Mouse (Mus musculus) midbrain, embryonic 11.5 days (tissue): ENCODE measurements around the gene Sema3b. TPM values are rescaled to one million over a fixed set of nuclear protein-coding genes. Genes with fewer than 3 reads are reported as not detected.

ENCODE experiments used
- ATAC-seq: fragments of 200-750 bp; cut with Nextera tagmentation; 2 replicates; pipeline ENCODE4 v1.8.0; 2017; ENCODE audit warnings: moderate TSS enrichment, moderate library complexity; ENCODE audit not compliant: low FRiP score
- DNase-seq: peaks from one replicate; pipeline ENCODE4 v3.0.0; 2015; ENCODE audit warnings: low spot score; ENCODE audit errors: missing footprints
- H3K27ac ChIP-seq: fragments of 300-500 bp; sonication (generic); 2 replicates; pipeline ENCODE4 v1.5.1; 2014; ENCODE audit warnings: low read depth, low read length
- H3K27me3 ChIP-seq: fragments of 300-500 bp; sonication (generic); 2 replicates; pipeline ENCODE4 v1.6.1; 2014; ENCODE audit warnings: mild to moderate bottlenecking, low read length, moderate library complexity, mixed read lengths; ENCODE audit not compliant: control insufficient read depth, insufficient read depth
- H3K36me3 ChIP-seq: fragments of 300-500 bp; sonication (generic); 2 replicates; pipeline ENCODE4 v1.6.1; 2014; ENCODE audit warnings: mild to moderate bottlenecking, low read length, moderate library complexity, mixed read lengths; ENCODE audit not compliant: control insufficient read depth, insufficient read depth
- H3K4me1 ChIP-seq: fragments of 300-500 bp; sonication (generic); 2 replicates; pipeline ENCODE4 v1.6.1; 2014; ENCODE audit warnings: low read length; ENCODE audit not compliant: control insufficient read depth, insufficient read depth
- H3K4me2 ChIP-seq: fragments of 300-500 bp; sonication (generic); 2 replicates; pipeline ENCODE4 v1.6.1; 2014; ENCODE audit warnings: mild to moderate bottlenecking, moderate library complexity
- H3K4me3 ChIP-seq: fragments of 300-500 bp; sonication (generic); 2 replicates; pipeline ENCODE4 v1.5.1; 2014; ENCODE audit warnings: low read depth, low read length
- H3K9ac ChIP-seq: fragments of 300-500 bp; sonication (generic); 2 replicates; pipeline ENCODE4 v1.6.1; 2014; ENCODE audit warnings: low read length
- H3K9me3 ChIP-seq: fragments of 300-500 bp; sonication (generic); 2 replicates; pipeline ENCODE4 v1.6.1; 2016; ENCODE audit warnings: low read length; ENCODE audit not compliant: control insufficient read depth
- WGBS: fragments of 180-500 bp; shearing (Covaris S2); extraction: QIAGEN DNeasy Blood & Tissue Kit; methylation state at CpG from one replicate; pipeline ENCODE4 v1.1.7; 2014; 5-methylcytosine and 5-hydroxymethylcytosine counted together
- polyA plus RNA-seq: library from polyadenylated mRNA; unstranded; fragments of >200 nt; fragmentation: Nextera tagmentation; extraction: Ambion mirVana; gene quantifications from 2 replicates; pipeline ENCODE4 v1.2.1, GENCODE M21; 2014

Sema3b gene
- polyA plus RNA-seq, 1 experiment from 2014 or later = 2.1 TPM

DNA sequence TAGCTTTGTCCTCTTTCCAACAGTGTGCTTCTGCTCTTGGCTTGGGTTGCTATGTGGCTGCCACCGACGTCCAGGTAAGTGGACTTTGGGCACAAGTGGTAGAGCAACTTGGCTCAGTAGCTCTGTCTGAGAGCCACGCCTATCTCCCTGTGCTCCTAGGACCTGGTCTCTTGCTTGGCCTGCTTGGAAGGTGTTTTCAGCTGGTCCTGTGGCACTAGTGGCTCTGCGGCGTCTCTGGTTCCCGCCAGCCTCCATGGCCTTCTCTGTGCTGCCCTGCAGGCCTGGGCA lies 18.3 kb downstream of the Sema3b start:
- ATAC-seq (no peak), DNase-seq (no peak)
- no peaks in the 10 kb centered on the region for H3K27me3 ChIP-seq
- H3K4me1 ChIP-seq = peaks cover 8% of the 10 kb centered on the region; the same call in 1 of the 2 replicates
- no peak overlapping the region for H3K9ac ChIP-seq
- no peak overlapping the region for H3K4me3 ChIP-seq
- no peak overlapping the region for H3K27ac ChIP-seq
- H3K36me3 ChIP-seq = peaks cover 14% of the 10 kb centered on the region
- WGBS = 92% methylated on average over 6 of the region's 6 CpGs
- H3K4me2 ChIP-seq = no peak overlapping the region
- no peaks in the 10 kb centered on the region for H3K9me3 ChIP-seq

DNA sequence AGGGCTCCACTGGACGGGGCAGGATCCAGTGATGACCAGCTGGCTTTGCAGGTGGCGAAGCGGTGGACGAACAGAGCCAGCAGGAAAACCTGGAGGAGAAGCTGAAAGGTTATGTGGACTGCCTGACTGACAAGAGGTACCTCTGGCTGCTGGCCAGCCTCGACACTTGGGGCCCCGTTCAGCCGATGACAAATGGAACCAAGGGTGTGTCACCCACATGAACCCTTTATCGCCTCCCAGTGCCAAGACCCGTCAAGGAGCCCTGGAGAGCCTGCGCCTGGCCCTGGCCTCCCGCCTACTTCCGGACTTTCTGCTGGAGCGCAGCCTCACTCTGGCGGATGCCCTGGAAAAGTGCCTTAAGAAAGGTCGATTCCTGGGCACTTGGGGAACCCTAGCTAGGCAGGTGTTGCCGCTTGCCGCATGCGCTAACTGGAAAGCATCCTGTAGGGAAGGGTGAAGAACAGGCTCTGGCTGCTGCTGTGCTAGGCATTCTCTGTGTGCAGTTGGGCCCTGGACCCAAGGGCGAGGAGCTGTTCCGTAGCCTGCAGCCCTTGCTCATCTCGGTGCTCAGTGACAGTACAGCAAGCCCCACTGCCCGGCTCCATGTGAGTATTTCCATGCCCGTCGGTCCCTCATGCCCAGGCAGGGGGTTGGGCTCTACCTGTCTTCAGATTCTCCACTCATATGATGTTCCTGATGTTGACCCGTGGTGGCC lies 18.8 kb downstream of the Sema3b start:
- Histone ChIP-seq H3K4me2 (no peak overlapping the region), H3K4me3 (no peak overlapping the region), H3K27me3 (no peaks in the 10 kb centered on the region), H3K27ac (no peak overlapping the region), H3K9ac (no peak overlapping the region), H3K36me3 (peaks cover 14% of the 10 kb centered on the region), H3K4me1 (peaks cover 8% of the 10 kb centered on the region; the same call in 1 of the 2 replicates), H3K9me3 (no peaks in the 10 kb centered on the region)
- ATAC-seq = no peak
- 94% methylated on average over 25 of the region's 25 CpGs for WGBS
- DNase-seq = no peak

DNA sequence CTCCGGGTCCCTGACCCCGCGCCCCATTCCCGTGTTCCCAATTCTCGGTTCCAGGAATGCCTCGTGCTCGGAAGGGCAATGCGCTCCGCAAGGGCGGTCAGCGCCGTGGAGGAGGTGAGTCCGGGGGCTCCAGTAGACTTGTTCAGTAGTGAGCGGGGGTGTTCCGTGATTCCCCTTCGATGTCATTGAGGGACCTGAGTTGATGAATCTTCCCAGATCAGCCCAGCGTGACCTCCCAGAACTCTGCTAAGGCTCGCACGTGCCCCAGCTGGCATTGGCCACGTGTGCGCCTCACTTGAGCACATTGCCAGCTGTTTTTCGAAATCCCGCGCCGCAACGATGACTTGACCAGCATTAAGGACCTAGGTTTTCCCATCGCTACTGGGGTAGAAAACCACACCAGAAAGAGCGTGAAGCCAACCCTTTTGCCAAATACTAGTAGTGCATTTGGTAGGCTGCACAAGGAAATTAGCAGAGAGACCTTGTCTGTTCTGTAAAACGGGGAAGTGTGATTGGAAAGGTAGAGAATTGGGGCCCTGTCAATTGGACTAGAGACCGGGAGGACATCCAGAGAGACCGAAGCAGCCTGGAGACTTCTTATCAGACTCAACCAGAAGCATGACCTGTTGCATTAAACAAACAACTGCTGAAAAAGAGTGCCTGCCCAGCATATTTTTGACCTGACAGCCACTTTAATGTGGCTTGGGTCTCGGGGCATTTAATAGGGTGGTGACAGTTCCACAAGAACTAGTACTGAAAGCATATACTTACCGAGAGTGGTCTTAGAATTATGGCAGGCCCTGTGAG lies 21.0 kb downstream of the Sema3b start:
- H3K4me1 ChIP-seq = peaks cover 8% of the 10 kb centered on the region; the same call in 1 of the 2 replicates
- DNase-seq = no peak
- H3K9me3 ChIP-seq = no peaks in the 10 kb centered on the region
- H3K36me3 ChIP-seq = peaks cover 9% of the 10 kb centered on the region
- no peak for ATAC-seq
- WGBS = 6% methylated on average over 33 of the region's 33 CpGs
- H3K27me3 ChIP-seq = no peaks in the 10 kb centered on the region
- H3K4me3 ChIP-seq = peak overlapping the region; percentile 72
- H3K27ac ChIP-seq = no peak overlapping the region; the same call in 1 of the 2 replicates
- peak overlapping the region; percentile 75 for H3K9ac ChIP-seq
- H3K4me2 ChIP-seq = peak overlapping the region; percentile 63

DNA sequence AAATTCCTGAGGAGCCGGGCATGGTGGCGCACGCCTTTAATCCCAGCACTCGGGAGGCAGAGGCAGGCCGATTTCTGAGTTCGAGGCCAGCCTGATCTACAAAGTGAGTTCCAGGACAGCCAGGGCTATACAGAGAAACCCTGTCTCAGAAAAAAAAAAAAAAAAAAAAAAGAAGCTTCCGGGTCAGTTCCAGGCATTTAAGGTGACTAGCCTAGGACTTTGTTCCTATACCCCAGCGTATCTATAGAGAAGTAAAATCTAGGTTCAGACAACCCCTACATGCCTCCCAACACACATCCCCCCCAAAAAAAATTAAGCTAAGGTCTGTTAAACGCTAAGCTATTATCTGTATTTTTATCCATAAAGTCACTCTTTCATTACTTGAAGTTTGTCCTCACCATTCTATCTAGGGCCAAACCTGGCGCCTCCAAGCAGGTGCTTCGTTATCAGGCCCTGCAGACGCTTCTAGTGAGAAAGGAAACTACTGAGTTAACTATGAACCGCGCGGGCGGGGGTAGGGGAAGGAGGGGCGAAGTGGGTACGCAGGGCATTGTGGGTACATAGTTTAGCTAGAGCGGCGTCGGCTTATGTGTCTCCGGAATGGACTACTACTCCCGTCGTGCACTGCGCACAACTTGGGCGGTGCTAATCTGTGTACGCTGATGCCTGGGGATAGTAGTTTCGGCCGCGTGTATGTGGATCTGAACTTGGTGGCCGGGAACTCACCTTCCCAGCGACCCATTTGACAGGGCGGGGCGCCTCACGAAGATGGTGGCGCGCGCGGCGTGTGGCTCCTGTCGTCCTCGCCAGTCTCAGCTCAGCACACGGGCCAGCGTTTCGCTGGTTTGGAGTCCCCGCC lies 21.8 kb downstream of the Sema3b start, which contains the start of gene Ifrd2:
Ifrd2 (plus strand) TSS at position 669 of the 859 bp plus-strand sequence.
- Histone ChIP-seq H3K27ac (no peak within 1 kb of the TSS; the same call in 1 of the 2 replicates), H3K36me3 (peaks cover 9% of the 10 kb centered on the region)

DNA sequence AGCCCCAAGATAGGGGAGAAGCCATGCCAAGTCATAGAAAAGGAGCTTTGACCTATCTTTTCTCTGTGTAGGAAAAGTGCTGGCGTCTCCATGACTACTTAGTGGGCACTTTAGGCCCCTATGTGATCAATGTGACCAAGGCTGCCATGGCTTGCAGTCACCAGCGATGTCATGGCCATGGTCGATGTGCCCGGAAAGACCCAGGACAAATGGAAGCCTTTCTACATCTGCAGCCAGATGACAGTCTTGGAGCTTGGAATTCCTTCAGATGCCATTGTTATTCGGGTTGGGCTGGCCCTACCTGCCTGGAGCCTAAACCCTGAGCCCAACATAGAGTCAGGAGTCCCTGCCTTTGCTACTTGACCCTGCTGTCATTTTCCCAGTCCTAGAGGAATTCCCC lies 22.5 kb downstream of the Sema3b start:
- H3K9me3 ChIP-seq = no peaks in the 10 kb centered on the region
- no peak for ATAC-seq
- H3K36me3 ChIP-seq = peaks cover 7% of the 10 kb centered on the region
- peaks cover 8% of the 10 kb centered on the region; the same call in 1 of the 2 replicates for H3K4me1 ChIP-seq
- WGBS = 91% methylated on average over 5 of the region's 5 CpGs
- H3K4me2 ChIP-seq = no peak overlapping the region
- H3K27me3 ChIP-seq = no peaks in the 10 kb centered on the region
- H3K4me3 ChIP-seq = no peak overlapping the region
- no peak overlapping the region for H3K27ac ChIP-seq
- no peak for DNase-seq
- H3K9ac ChIP-seq = no peak overlapping the region

More for the DNA sequence above, 21.8 kb downstream of the Sema3b start, which contains the start of gene Ifrd2:
- H3K4me1 ChIP-seq = peaks cover 8% of the 10 kb centered on the region; the same call in 1 of the 2 replicates
- H3K4me2 ChIP-seq = peak within 1 kb of the TSS; percentile 63
- no peaks in the 10 kb centered on the region for H3K27me3 ChIP-seq
- no peaks in the 10 kb centered on the region for H3K9me3 ChIP-seq
- peak; percentile 98 for ATAC-seq
- peak; percentile 99 for DNase-seq
- H3K9ac ChIP-seq = peak within 1 kb of the TSS; percentile 75
- 14% methylated on average over 46 of the region's 46 CpGs for WGBS
- H3K4me3 ChIP-seq = peak within 1 kb of the TSS; percentile 72

DNA sequence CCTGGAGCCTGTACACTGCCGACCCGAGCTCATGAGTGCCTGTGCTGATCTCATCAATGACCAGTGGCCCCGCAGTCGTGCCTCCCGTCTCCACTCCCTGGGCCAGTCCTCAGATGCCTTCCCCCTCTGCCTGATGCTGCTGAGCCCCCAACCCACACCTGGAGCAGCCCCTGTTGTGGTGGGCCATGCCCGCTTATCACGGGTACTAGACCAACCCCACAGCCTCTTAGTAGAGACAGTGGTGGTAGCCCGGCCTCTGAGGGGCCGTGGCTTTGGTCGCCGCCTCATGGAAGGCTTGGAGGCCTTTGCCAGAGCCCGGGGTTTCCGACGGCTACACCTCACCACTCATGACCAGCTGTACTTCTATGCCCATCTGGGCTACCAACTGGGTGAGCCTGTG lies 25.9 kb downstream of the Sema3b start:
- Histone ChIP-seq H3K36me3 (no peaks in the 10 kb centered on the region), H3K4me2 (no peak overlapping the region), H3K9me3 (no peaks in the 10 kb centered on the region), H3K27me3 (no peaks in the 10 kb centered on the region), H3K4me3 (no peak overlapping the region), H3K27ac (no peak overlapping the region), H3K9ac (no peak overlapping the region), H3K4me1 (peaks cover 13% of the 10 kb centered on the region)
- ATAC-seq (no peak), DNase-seq (no peak)
- 93% methylated on average over 14 of the region's 14 CpGs for WGBS

DNA sequence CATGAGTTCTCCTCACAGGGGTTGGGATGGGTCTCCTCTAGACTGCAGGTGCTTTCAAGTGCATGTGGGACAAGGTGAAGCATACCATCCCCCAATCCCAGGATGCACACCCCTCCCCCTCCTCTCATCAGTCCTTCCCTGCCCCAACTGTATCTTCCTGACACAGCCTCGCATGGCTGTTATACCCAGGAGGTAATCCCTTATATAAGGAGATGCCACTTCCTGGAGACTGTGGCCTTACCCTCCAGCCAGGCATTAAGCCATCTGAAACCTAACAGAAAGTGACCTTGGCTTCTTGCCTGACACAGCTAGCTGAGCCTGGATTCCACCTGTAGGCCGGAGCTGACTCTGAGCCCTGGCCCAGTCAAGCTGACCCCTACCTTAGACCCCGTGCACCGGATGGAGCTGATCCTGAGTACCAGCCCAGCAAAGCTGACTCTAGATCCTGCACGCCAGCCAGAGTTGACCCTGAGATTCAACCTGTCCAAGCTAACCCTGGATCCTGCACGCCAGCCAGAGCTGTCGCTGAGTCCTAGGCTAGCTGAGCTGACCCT lies 26.4 kb downstream of the Sema3b start:
- H3K4me3 ChIP-seq = no peak overlapping the region
- WGBS = 88% methylated on average over 7 of the region's 7 CpGs
- no peak overlapping the region for H3K27ac ChIP-seq
- H3K9me3 ChIP-seq = no peaks in the 10 kb centered on the region
- H3K27me3 ChIP-seq = no peaks in the 10 kb centered on the region
- ATAC-seq (no peak), DNase-seq (no peak)
- peaks cover 11% of the 10 kb centered on the region for H3K4me1 ChIP-seq
- no peaks in the 10 kb centered on the region for H3K36me3 ChIP-seq
- no peak overlapping the region for H3K4me2 ChIP-seq
- H3K9ac ChIP-seq = no peak overlapping the region

DNA sequence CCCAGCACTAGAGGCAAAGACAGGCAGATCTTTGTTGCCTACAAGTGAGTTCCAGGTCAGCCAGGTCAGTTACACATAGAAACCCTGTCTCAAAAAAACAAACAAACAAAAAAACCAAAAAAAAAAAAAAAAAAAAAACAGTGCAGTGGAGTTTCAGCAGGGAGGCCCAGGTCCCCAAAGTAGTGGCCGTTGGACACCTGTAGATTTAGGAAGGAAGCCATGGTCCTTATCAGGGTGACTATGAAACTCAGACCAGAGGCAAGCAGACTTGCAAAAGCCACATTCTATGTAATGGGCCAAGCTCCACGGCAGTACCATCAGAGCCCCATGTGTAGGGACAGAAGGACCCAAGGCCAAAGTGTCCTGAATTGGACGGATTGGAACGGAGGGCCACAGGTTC lies 27.4 kb downstream of the Sema3b start:
- Histone ChIP-seq H3K4me2 (peak overlapping the region; percentile 70; the same call in 1 of the 2 replicates), H3K4me3 (peak overlapping the region; percentile 57; the same call in 1 of the 2 replicates), H3K36me3 (no peaks in the 10 kb centered on the region), H3K27ac (no peak overlapping the region), H3K9ac (no peak overlapping the region; the same call in 1 of the 2 replicates), H3K4me1 (peaks cover 20% of the 10 kb centered on the region), H3K27me3 (no peaks in the 10 kb centered on the region), H3K9me3 (no peaks in the 10 kb centered on the region)
- 80% methylated on average over 4 of the region's 4 CpGs for WGBS
- ATAC-seq = no peak
- DNase-seq = no peak
